Mouse (Mus musculus) induced T-regulatory cell, adult 2 months (primary cell): ENCODE data around the gene Cxcl12.
A peak's percentile ranks its signal among the peaks of the same experiment; 100 is the strongest.

Experiments used
- DNase-seq: peaks from one replicate; pipeline ENCODE4 v3.0.0-alpha.2; 2012; ENCODE audit warnings: low read depth

The Cxcl12 gene

DNA sequence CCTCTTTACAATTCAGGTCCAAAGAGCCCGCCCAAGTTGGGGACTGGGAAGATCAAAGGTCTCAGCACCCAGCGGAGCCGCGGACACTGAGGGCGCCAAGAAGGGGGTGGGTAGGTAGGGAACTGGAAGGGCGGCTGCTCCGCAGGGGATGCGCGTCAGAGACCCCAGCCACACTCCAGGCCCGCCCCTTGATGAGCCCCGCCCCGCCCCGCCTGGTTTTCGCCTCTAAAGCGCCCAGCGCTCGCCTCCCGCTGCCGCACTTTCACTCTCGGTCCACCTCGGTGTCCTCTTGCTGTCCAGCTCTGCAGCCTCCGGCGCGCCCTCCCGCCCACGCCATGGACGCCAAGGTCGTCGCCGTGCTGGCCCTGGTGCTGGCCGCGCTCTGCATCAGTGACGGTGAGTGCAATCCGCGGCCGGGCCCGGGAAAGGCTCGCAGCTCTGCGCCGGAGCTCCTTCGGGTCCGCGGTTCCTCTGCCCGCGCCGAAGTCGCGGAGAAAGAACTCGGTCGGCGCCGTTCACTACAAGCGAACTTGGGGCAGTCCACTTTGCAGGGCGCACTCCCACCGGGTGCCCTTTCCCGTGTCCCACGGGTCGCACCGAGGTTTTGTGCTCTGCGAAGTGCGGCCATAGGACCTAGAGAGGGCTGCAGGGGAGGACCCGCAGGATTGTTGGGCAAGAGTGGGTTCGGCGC, at the start of gene Cxcl12:
TSS of gene Cxcl12 (plus strand) at position 215 of the 691 bp plus-strand sequence.
- DNase-seq, result no peak

DNA sequence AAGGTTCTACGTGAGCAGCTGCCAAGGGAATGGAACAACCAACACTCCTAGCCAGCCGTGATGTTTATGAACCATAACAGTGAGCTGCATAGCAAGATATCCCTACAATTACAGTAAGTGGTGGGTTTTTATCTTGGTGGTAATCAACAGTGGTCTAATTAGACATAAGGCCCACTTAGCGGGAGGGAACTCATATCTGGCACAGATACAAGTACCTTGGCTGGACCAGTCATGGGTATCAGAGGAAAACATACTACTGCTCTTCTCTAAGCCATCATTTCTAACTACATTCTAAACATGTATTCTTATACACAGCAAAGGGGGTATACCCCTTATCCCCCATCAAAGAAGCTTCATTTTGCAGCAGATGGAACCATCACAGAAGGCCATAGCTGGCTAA, 46.3 kb upstream of the Cxcl12 start:
- no peak for DNase-seq

DNA sequence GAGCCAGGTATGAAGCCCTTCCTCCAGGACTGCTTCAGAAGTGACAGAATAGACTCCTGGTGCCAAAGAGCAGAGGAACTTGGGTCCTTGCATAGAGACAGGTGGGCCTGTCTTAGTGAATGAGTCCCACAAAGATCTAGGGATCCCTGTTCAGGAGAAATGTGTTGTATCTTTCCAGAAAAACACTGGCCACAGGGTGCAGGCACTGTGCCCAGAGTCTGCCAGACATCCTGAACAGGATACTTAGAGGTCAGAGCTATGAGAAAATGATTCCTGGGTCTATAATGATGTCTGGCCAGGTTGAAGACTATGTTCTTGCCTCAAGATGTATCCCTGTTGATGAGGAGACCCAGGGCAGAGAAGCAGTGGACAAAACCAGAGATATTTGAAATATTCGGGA, 42.0 kb upstream of the Cxcl12 start:
- no peak for DNase-seq

DNA sequence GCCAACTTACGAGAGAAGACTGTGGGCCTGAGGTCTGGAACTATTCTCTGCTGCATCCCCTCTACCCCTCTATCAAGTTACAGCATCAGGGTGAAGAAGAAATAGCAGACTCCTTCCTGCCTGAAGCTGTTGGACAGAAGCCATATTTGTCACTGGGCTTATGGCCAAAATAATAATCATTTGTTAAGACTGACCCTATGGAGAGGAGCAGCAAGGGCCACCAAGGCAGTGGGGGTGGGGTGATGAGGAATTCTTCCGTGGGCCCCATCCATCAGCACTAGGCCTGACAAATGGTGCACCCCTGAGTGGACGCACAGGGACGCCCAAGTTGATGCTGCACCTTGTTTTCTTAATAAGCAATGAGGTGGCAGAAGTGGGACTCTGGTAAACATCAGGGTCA, 38.9 kb upstream of the Cxcl12 start:
- no peak for DNase-seq

DNA sequence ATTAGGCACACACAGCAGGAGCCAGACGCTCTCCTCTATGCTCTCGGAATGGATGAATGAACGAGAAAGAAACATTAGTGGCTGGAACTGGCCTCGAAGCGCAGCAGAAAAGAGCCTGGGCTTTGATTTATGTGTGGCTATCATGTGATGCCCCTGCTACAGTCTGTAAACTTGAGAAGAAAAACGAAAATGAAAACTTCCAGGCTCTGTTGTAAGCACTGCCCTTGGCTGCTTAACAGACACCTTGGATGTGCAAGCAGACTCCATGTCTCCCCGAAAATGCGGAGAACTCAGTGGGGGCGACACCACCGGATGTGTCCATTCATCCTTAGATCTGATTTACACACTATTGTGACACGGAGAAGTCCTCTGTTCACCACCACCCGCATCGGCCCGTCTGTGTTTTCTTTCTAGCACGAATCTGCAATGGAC, 37.6 kb upstream of the Cxcl12 start:
- no peak for DNase-seq

DNA sequence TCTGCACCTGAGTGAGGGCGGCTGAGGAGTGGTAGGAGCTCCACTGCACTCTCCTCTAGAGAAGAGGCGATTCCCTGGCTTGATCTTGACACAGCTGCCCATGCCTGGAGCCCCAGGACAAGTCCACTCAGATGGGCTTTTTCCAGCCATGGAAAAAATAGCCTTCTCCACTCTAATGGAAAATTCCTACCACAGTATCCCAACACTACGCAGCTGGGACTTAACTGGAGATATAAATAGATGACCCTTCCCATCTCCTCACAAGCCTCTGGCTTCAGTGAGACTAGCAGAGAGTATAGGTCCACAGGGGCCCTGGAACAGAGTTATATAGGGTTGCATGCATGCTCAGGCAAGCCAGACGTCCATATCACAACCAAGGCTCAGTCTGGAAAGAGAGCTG, 33.8 kb upstream of the Cxcl12 start:
- no peak for DNase-seq

DNA sequence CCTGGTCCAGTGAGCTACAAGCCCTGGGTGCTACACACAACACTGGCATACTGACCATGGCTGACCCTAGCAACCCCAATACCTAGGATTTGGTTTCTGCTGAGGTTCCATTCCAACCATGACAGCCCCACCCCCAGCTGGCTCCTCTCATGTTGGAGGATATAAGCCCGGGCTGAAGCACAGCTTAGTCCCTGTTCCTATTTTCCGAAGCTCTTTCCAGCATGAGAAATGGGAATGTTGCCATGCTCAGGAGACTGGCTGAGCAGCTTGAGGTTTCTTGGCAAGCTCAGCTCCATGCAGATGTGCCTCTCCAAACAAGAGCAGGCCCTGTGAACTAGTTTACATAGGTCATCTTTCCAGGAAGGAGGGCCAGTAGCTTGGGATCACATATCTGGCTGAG, 30.6 kb upstream of the Cxcl12 start:
- DNase-seq, result no peak

DNA sequence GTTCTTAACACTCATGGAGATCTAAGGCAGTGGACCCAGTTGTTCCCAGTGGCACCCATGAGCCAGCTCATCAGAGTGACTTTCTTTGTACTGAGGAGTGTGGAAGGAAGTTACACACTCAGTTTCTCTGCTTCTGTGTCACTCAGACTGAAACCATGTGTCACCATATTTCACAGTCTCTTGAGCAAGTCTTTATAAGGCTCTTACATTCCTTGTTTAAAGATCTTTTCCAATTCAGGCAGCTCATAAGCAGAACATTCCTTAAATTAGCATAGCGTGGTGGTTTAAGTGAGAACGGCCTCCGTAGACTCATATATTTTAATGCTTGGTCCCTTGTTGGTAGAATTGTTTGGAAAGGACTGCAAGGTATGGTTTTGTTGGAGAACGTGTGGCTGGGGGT, 27.4 kb upstream of the Cxcl12 start:
- no peak for DNase-seq

DNA sequence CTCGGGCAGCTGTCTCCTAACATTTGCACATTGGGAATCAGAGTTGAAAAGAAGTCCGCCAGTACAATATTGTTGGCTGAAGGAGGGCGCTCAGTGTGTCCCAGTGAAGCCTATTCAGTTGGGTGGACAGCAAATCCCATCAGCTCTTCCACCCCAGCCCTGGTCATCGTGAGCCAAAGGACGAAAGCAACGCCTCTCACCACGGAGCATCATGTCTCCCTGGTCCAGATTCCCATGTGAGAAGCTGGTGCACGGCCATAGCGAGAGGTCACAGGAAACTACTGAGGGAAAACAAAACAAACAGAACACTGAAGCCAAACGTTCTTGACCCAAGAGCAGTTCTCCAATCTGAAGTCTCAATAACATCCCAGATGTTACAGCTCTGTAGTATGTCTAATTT, 21.4 kb upstream of the Cxcl12 start:
- no peak for DNase-seq

DNA sequence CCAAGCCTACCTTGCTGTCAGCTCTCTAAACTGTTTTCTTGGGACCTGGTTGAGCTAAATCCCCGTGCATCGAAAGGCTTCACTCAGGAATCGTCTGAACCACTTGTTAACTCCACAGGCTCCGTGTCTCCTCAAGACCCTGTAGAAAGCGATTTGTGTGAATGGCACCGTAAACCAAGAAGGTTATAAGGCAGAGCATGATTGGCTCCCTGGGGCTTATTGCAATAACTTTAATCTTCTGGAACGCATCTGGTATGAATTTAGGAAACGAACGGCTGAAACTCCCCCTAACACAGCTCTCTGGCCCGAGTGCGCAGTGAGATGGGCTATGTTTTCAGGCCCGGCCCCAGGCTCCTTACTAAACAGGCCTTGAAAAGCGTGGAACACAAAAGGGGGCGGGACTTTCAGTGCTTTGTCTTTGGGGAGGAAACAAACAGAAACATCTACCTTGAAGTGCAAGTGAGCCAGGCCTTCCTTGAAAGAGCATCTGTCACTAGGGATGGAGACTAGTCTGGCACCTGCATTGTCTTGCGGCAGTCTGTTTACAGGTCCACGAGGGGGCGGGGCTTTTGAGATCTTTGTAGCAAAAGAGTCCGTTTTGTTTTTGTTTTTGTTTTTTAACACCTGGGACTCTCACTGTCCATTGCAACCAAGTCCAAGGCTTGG, 16.7 kb upstream of the Cxcl12 start:
- DNase-seq, result no peak

DNA sequence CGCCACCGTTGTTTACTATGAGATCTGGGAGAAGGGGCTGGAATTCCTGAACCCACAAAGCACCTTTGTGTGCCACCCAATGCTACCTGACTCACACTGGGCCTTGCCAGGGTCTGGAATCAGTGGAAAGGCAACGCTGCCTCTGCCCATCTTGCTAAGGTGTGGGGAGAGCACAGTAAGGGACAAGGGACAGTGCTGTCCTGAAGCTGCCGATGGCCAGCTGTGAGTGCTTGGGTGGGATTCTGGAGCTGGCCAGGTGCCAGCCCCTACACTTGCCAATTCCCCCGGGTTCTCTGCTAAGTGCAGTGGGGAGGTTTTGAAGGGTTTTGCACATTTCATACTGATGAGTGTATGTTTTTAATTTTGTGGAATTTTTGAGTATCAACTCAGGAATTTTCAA, 15.3 kb upstream of the Cxcl12 start:
- no peak for DNase-seq

DNA sequence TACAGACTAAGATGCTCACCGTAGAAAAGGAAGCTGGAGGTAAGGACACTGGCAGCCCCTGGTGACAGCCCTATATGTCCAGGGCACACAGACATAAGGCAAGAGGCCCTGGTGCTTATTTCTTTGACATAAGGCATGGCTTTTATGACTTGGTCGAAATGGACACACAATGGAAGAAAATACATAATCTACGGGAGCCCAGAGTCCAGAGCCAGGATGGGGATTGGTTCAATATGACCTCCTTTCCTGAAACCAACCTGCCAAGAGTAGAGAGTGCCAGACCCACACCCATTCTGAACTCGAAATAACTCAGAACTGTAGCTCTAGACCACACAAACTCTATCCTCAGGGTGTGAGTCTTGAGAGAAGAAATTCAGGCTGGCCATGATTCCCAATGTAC, 11.5 kb upstream of the Cxcl12 start:
- DNase-seq, result no peak

DNA sequence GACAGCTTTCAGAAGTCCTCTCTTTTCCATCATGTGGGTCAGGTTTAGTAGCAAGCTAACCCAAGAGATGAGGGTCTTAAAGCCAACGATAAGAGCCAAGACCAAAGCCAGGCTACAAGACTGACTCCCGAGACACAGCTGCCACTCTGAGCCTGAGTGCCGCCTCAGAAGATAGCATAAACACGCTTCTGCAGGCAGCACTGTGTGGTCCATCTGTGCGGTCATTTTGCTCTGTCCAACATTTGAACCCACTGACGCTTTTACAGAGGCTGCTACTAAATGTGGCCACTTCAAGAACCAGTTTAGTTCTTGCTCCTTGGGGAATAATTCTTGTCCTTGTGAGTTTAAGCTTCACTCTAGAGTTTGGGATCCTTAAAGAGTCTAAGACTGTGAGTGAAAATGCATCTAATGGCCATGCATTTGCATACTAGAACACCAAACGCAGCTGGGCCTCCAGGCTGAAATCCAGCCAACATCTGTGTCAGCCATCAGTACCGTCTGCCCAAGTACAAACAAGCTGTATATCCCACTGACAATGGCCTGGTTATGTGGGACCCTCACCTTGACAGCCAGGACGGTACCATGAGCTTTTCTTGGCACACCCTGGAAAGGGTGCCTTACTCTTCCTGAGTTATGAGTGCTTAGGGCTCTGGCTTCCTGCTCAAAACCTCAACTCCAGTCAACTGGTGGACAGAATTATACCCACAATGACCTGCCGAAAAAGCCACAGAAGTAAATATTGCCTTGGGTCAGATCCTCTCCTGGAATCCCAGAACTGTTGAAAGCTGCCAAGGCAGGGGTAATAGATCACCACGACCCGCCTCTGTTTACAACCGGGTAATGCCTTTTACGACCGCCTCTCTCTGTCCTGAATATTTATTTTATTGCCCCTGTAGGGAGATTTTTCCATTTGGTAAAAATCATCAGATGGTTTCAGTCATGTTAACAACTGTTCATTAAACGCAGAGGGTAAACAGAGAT, 8.3 kb upstream of the Cxcl12 start:
- DNase-seq, result no peak

DNA sequence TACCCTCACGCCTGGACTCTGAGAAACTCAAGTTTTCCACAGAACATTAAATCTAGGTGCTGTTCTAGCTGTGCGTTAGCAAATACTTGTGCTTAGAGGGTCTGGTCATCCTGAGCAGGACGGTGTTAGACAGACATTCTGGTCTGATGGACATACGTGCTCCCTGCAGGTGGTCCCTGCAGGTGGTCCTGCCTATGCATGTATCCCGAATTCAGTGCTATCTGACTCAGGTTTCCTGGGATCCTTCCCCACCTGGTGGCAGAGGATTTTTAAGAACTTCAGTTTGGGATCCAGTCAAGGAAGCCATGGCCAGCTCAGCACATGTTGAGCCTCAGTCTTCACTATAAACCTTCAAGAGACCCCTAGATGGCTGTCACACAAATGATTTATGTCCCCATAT, 4.8 kb upstream of the Cxcl12 start:
- no peak for DNase-seq

DNA sequence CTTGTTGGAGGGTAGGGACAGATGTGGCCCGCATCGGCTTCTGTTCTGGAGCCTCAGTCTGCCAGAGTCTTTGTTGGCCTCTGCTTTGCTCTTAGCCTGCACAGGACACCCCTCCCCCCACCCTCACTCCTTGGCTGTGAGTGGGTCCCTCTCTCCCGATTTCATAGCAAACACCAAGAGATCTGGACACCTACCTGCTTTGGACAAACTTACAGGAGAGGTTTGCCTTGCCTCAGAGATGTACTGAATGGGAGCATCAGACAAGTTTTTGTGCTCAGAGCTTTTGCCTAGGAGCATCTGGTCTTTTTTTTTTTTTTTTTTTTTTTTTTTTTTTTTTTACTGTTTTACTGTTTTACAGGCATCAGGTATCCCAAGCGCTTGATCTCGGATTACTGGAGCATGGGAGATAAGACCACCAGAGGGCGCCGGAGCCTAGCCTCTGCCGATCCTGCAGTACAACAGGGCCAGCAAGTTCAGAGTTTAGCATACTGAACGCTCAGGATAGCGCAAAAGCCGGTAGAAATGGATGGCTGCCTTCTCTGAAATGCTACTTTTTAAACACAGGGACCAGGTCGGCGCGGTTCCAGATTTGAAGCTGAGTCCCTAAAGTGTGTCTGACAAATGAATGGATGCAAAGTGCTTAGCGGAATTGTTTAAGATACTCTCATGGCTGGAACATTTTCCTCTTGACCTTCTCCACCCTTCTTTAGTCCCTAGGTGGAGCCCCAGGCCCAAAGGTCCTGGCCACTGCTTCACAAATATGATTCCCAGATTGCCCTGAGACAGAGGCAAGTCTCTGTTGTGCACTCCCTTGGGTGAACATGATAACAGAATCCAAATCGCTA, 1.5 kb upstream of the Cxcl12 start:
- peak; percentile 44 for DNase-seq

DNA sequence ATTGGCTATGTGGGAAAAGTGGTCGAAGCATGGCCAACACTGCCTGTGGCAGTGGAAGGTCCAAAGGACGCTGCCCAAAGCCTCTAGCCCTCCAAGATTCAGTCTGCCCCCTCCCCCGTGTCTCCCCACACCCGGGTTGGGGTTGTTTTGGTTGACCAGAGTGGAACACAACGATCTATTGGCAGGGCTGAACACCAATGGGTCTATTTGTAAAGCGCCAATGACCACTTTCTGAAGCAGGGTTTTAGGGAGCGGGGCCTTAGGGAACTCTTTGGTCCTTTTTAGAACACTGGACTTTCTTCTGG, 957 bp upstream of the Cxcl12 start:
- no peak for DNase-seq

DNA sequence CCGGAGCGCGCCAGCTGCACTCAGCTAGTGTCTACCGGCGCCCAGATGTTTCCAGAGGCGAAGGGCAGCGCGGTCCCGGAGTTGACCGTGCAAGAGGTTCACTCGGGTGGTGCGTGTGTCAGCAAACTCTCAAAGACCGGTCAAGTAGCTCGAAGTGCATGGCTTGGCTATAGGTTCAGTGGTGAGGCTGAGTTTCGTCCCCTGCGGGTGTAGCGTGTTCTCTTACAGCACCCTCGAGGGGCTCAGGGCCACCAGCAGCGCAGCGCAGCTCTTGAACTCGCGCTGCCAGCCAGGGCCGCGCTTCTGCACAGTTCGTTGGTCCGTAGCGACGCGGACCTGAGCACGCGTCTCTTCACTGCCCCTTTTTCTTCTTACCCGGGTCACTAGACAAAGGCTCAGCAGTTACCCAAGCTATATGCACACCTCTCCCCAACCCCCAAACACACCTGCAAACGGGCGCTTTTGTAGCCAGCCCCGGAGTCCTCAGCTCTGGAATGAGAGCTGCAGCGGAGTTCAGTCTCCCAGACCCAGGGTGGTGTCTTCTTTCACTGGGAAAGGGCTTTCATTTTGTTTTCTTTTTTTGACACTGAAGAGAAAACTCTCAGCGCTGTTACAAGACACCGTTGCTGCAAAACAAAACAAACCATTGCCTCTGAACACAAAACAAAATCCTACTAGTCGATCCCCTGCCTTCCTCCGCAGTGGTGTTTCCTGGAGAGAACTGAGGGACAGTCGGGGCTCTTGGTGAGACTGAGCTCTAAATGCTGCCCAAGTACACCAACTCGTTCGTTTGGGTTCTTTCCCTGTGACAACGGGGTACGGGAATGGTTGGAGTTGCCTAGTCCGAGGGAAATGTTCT, 945 bp downstream of the Cxcl12 start:
- no peak for DNase-seq

DNA sequence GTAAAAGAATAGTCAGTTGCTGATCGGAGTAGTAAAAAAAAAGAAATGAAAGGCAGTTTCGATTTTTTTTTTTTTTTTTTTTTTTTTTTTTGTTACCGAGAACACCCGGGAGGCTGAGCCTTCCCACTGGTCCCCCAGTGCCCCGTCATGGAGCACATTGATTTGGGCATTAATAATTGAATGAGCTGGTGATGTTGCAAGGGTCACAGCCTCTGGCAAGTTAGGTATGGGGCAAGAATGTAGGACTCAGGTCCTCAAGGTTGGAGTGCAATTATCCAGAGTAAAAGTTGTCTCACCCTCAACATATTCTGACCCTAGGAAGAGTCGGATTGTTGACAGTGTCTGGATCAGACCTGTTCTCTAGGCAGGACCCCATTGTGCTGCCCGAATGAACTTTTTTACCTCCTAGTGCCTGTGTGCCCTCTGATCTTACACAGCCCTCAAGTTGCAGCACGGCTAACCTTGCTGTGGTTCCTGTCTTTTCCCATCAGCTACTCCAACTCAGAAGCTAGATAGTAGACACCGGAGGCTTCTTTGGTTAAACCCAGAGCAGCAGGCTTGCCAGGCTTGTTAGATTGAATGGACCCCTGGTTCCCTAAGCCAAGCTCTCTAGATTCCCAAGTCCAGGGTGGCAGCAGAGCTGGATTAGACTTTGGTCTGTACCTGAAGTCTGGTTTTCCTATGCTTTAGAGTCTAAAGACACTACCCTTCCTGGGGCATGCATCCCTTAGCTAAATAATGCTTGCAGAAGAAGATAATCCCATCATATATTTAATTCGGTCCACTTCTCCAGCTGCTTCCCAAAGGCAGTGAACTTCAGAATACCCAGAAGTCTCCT, 1.8 kb downstream of the Cxcl12 start:
- DNase-seq, result no peak

DNA sequence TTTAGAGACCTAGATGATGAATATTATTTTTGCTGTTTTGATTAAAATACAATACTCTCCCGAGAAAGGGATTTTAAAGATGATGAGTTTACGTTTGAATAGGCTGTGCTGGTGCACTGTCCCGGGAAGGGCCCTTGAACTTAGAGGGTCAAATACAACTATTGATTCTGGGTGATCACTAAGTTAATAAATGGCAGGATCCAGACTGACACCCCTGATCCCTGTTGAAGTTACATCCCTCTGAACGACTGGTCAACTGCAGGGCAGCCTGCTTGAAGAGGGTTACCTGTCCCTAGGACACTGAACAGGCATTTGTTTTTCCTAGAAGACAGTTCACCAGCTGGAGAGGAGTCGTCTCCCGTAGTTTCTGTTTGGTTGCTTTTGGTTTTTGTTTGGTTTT, 4.0 kb downstream of the Cxcl12 start:
- DNase-seq, result no peak

DNA sequence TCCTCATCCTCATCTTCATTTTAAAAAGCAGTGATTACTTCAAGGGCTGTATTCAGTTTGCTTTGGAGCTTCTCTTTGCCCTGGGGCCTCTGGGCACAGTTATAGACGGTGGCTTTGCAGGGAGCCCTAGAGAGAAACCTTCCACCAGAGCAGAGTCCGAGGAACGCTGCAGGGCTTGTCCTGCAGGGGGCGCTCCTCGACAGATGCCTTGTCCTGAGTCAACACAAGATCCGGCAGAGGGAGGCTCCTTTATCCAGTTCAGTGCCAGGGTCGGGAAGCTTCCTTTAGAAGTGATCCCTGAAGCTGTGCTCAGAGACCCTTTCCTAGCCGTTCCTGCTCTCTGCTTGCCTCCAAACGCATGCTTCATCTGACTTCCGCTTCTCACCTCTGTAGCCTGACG, 5.5 kb downstream of the Cxcl12 start:
- DNase-seq, result peak; percentile 11
